In the genomic region with DNA sequence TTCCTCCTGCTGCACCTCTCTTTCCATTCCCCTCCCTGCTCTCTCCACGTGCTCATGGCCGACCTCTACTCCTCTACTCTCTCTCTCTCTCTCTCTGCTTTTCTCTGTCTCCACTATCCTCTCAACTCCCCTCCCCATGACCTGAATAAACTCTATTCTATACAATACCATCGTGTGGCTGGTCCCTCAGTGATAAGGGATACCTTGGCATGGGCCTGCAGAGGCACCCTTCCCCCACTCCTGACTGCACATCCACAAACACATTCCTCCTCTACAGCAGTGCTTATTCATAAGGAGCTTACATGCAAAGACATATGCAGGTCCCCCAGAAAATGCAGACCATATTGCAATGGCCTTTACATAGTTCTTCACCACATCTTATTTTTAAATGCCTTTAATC, we compare ENCODE assay signal across 21 mouse cellular contexts.
"Had no signal": no experiment of that assay in that cellular context is flagged by ENCODE, and none has a peak within 500 bp of the region (broad histone marks: within the 10 kb centered on the region; RNA-seq: fewer than 3 reads in every experiment).

No protein-coding gene starts in this region.

- H3K9ac ChIP-seq: kidney, embryonic 15.5 days; limb, embryonic 13.5 days; lung, embryonic 15.5 days; midbrain, embryonic 12.5 days; midbrain, embryonic 15.5 days; neural tube, embryonic 12.5 days; neural tube, embryonic 15.5 days had no signal

- H3K27ac ChIP-seq: kidney, embryonic 15.5 days; limb, embryonic 10.5 days; limb, embryonic 13.5 days; lung, embryonic 15.5 days; midbrain, embryonic 12.5 days; midbrain, embryonic 15.5 days; neural tube, embryonic 12.5 days; neural tube, embryonic 15.5 days; stomach, postnatal 0 days had no signal

- H3K36me3 ChIP-seq: kidney, embryonic 15.5 days; limb, embryonic 10.5 days; limb, embryonic 13.5 days; lung, embryonic 15.5 days; midbrain, embryonic 12.5 days; midbrain, embryonic 15.5 days; neural tube, embryonic 12.5 days; neural tube, embryonic 15.5 days had no signal

- H3K4me3 ChIP-seq: kidney, embryonic 15.5 days; limb, embryonic 10.5 days; limb, embryonic 13.5 days; lung, embryonic 15.5 days; midbrain, embryonic 12.5 days; midbrain, embryonic 15.5 days; neural tube, embryonic 12.5 days; neural tube, embryonic 15.5 days had no signal

- H3K4me1 ChIP-seq: kidney, embryonic 15.5 days; limb, embryonic 10.5 days; limb, embryonic 13.5 days; midbrain, embryonic 12.5 days; midbrain, embryonic 15.5 days; neural tube, embryonic 12.5 days; neural tube, embryonic 15.5 days had no signal

- H3K27me3 ChIP-seq: kidney, embryonic 15.5 days; limb, embryonic 13.5 days; lung, embryonic 15.5 days; midbrain, embryonic 12.5 days; midbrain, embryonic 15.5 days; neural tube, embryonic 12.5 days; neural tube, embryonic 15.5 days had no signal

- DNase-seq: kidney, adult 8-10 months; kidney, postnatal 10 days; kidney, postnatal 4 days; lung, adult 18-20 months; lung, postnatal 14 days; lung, postnatal 4 days; right cerebral cortex, adult 18-20 months; right cerebral cortex, postnatal 14 days; right cerebral cortex, postnatal 4 days; thymus, adult 2 months; thymus, postnatal 14 days; thymus, postnatal 4 days had no signal

- H3K9me3 ChIP-seq: kidney, embryonic 15.5 days; limb, embryonic 10.5 days; limb, embryonic 13.5 days; lung, embryonic 15.5 days; midbrain, embryonic 12.5 days; midbrain, embryonic 15.5 days; neural tube, embryonic 12.5 days; neural tube, embryonic 15.5 days had no signal

- H3K4me2 ChIP-seq: kidney, embryonic 15.5 days; limb, embryonic 13.5 days; lung, embryonic 15.5 days; midbrain, embryonic 12.5 days; midbrain, embryonic 15.5 days; neural tube, embryonic 12.5 days; neural tube, embryonic 15.5 days had no signal

- ATAC-seq: midbrain, embryonic 15.5 days had no signal
